Mouse (Mus musculus): Measurements from ENCODE around the gene Fbxw15.

GRCm38 (mm10) chr9:109523385-109524064 is 44.5 kb downstream of the Fbxw15 start:
- TF ChIP-seq CTCF (IDR thresholded peaks at IDR 0.05; ENCODE audit: borderline replicate concordance, insufficient read depth, low read depth, low read length) (no peak), POLR2A (IDR thresholded peaks at IDR 0.05; ENCODE audit: borderline replicate concordance, insufficient read depth, low read length) (no peak)

All from cerebellum, adult 2 months (tissue).